Mouse (Mus musculus) CD8-positive naive resting alpha-beta T cell, adult 2 months (primary cell): ENCODE data around the gene Hist1h2bl.
"Not testable (repeated sequence)": the region's sequence is repeated elsewhere in the genome, so short reads cannot be mapped to it uniquely, and the experiment has no call there.

Experiments
- DNase-seq, 2 experiments: peaks; one replicate each; pipeline ENCODE4 v3.0.0; 2022; ENCODE audit warnings: low read depth in 2 of 2, low spot score in 2 of 2

The Hist1h2bl gene

DNA sequence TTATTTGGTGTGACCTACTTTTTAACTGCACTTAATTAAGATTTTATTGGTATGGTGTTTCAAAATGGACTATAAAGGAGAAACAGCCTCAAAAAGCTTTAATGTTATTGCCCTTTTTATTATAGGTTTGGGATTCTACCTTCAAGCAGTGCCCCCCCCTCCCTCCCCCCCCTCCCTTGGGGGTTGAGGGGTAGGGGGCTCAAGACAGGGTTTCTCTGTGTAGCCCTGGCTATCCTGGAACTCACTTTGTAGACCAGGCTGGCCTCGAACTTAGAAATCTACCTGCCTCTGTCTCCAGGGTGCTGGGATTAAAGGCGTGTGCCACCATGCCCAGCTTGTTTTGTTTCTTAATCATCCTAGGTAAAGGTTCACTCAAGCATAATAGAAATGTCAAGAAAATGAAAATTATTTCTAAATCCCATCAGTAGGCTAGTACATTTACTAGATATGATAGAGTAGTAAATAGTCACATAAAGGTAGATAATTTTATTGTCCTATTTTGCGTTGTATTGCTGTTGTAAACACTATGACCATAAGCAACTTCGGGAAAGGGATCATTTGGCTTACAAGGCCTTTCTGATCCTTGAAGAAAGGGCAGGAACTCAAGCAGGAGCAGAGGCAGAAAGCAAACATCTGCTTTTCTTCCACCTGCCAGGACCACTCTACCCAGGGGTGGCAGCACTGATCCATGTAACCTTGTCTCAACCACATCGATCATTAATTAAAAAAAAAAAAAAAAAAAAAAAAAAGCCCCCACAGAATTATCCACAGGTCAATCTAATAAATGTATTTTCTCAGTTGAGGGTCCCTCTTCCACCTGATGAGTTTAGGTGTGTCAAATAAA is 7.3 kb upstream of the Hist1h2bl start:
- DNase-seq, result no peak

DNA sequence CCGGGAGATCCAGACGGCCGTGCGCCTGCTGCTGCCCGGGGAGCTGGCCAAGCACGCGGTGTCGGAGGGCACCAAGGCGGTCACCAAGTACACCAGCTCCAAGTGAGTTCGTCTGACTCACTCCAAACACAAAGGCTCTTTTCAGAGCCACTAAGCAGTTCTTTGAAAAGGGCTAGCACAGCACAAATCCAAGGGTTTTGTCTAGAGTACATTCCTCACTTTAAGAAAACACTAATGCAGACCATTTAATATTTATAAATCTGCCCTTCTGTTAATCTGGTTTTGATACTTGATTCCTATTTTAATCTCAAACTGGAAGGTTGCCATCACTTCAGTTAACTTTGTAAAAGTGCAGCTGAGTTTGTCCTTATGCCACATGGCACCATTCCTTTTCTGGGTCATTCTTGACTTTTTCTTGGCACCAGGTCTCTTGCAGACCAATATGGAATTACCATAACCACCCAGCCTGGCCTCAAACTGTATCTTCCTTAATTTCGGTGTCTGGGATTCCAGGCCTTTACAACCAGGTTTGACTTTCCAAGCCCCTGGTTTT is 6.5 kb upstream of the Hist1h2bl start:
- no peak for DNase-seq

DNA sequence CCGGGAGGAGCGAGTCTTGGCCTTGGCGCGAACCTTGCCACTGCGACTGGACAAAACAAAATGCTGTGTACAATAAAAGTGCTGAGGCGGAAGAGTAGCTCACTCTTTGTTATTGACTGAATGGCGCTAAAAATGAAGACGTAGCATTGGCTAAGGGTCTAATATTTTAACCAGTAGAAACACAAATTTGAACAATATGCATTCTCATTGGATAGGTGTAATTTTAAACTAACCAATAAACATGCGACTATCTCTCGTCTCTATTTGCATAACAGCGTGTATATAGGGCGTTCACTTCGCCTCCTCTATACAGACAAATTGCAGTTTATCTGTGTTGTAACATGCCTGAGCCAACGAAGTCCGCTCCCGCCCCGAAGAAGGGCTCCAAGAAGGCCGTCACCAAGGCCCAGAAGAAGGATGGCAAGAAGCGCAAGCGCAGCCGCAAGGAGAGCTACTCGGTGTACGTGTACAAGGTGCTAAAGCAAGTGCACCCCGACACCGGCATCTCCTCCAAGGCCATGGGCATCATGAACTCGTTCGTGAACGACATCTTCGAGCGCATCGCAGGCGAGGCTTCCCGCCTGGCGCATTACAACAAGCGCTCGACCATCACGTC is 5.9 kb upstream of the Hist1h2bl start, which contains the start of gene Hist1h2bm:
Gene Hist1h2bm, plus strand, starts transcription at position 288 of the 616 bp plus-strand sequence.
- DNase-seq, result peak in 1 of 2 experiments; percentile 57

DNA sequence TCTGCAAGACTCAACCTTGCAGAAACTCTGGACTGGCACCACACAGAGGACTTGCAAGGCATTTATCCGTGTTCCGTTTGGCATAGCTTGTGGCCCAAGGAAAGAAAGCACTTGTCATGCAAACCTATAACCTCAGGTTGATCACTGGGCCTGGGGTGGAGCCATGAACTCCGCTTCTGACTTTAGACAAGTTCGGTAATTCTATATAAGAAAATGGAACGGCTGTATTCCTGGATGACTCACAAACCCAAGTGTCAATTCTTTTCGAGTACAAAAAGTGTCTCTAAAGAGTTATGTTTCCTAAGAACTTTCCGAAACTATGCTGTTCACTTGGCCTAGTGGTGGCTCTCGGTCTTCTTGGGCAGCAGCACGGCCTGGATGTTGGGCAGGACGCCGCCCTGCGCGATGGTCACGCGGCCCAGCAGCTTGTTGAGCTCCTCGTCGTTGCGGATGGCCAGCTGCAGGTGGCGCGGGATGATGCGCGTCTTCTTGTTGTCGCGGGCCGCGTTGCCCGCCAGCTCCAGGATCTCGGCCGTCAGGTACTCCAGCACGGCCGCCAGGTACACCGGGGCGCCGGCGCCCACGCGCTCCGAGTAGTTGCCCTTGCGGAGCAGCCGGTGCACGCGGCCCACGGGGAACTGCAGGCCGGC is 5.3 kb upstream of the Hist1h2bl start:
- not testable (repeated sequence) for DNase-seq

DNA sequence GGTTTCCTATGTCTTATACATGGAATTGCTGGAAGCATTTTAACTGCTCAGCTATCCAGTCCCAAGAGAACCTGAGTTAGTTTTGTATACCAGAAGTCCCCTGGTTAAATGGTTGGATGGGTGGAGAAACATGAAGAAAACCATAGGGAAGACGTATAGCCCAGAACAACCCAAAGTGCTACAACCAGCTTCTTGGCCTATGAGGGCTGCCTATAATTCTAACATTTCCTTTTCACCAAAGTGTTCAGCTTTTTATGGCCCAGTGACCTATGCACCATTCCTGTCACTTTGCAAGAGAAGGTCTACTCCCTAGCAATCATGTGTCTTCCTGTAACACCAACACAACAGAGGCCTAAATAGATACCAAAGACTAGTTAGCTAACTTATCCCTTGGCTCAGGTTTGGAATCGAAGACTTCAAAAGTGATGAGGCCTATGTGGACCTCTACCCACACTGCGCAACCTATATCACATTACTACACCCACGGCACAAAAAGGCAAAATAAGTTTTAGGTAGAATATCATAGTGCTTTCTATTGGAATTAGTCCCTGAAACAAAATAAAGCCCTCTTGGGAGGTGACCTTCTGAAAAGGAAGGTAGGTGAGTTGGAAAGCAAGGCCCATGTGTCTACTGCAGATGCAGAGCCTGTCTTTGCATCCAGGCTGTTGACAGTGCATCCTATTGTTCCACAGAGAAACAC is 2.6 kb upstream of the Hist1h2bl start:
- no peak for DNase-seq

DNA sequence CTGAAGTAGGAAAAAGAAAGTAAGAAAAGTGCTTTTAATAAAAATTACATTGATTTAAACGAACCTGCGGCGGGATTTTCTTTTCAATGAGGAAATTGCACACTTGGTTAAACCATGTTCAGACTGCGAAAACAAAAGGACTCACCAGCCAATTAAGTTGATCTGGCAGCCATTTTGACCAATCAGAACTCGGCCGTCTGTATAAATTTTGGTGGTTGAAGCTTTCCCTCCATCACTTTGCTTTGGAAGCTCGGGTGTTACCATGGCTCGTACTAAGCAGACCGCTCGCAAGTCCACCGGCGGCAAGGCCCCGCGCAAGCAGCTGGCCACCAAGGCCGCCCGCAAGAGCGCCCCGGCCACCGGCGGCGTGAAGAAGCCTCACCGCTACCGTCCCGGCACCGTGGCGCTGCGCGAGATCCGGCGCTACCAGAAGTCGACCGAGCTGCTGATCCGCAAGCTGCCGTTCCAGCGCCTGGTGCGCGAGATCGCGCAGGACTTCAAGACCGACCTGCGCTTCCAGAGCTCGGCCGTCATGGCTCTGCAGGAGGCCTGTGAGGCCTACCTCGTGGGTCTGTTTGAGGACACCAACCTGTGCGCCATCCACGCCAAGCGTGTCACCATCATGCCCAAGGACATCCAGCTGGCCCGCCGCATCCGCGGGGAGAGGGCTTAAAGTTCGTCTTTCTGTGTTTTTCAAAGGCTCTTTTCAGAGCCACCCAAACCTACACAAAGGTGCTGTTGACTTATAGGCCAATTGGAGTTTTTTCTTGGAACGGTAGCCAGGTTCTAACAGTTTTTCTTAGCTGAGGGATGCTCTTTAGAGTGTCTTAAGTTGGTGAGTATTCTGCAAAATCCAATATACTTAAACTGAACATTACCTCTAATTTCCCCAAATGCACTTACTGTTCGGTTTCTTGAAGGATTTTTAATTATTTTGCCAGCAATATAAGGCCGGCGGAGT is 1.7 kb upstream of the Hist1h2bl start, which contains the start of gene Hist1h3h:
Gene Hist1h3h, plus strand, starts transcription at position 263 of the 961 bp plus-strand sequence.
- peak; percentile 56 to 77 for DNase-seq

DNA sequence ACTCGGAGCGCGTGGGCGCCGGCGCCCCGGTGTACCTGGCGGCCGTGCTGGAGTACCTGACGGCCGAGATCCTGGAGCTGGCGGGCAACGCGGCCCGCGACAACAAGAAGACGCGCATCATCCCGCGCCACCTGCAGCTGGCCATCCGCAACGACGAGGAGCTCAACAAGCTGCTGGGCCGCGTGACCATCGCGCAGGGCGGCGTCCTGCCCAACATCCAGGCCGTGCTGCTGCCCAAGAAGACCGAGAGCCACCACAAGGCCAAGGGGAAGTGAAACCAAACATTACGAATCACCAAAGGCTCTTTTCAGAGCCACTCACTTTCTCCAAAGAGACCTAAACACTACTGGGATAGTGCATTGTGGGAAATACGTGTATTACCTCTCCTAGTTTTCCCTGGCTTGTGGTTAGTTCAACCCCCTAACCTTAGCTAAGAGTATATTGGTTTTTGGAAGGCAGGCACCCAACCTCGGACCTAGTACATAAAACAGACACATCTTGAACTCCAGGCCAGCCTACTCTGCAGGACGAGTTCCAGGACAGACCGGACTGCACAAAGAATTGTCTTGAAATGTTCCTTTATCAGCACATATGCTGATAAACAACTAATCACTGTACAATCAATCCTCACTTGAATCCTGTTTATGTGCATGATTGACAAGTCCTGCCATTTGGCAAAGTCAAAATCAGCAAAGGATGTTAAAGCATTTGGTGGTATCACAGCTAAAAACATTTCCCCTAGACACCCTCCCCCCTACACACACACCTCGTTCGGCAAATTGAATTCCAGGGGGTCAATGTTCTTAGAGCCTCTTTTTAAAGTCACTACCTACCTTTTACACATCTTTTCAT is 823 bp upstream of the Hist1h2bl start:
- not testable (repeated sequence) for DNase-seq

DNA sequence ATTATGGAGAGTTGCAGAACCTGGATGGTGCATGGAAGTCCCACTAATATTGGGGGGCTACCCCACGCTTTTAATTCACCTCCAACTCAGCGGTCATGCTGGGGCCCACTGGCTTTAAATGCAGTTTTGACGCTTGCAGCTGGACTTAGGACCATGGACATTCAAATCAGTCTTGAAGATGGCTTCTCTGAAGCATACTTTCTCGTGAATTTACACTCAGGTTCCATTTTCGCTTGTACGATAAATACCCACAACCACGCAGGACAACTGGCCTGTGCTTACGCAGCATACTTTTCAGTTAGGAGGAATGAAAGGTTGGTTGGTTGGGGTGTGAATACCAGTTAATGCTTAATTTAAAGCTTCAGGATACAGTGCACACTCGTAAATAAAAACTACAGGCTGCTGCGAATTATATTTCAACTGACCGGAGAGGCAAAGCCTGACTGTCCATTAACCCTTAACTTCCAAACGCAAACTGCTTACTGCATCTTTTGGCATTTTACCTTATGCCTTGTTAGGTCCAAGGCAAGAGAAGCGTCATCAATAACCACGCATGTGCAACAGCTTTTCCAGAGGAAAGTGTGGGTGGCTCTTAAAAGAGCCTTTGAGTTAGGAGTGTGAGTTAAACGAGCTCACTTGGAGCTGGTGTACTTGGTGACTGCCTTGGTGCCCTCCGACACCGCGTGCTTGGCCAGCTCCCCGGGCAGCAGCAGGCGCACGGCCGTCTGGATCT is 646 bp downstream of the Hist1h2bl start:
- DNase-seq, result no peak

DNA sequence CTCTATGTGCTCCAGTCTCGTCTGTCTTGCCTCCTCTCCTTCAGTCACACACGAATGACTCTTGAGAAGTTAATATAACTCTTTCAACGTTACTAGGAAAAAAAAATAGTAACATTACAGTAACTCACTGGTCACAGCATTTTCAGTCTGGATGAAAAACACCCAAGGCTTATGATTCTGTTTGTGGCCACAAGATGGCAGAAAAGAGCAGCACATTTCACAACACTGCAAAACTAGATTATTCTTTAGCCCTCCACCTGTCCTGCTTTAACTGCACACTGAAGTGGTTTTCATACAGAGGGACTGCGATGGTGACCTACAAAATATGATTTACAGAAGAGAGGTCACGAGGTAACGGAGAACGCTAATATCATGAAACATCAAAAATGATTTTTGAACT is 1.2 kb downstream of the Hist1h2bl start:
- peak; percentile 42 to 64 for DNase-seq

DNA sequence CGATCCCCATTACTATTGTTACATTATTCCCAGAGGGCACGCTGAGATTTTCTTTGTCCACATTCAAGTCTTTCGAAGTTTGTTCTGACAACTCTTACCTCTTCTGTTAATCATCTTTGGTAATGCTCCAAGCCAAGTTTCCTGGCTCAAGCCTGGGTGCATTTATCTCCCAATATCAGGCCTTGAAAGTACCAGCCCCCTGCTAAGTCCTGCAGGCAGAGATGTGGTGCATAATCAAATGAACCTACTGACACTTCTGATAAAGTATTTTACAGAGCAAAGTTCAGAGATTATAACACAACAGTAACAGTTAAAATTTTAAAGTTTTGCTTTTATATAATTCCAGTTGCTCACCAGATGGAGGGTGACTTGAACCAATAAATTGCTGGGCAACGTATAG is 4.2 kb downstream of the Hist1h2bl start:
- DNase-seq, result no peak

DNA sequence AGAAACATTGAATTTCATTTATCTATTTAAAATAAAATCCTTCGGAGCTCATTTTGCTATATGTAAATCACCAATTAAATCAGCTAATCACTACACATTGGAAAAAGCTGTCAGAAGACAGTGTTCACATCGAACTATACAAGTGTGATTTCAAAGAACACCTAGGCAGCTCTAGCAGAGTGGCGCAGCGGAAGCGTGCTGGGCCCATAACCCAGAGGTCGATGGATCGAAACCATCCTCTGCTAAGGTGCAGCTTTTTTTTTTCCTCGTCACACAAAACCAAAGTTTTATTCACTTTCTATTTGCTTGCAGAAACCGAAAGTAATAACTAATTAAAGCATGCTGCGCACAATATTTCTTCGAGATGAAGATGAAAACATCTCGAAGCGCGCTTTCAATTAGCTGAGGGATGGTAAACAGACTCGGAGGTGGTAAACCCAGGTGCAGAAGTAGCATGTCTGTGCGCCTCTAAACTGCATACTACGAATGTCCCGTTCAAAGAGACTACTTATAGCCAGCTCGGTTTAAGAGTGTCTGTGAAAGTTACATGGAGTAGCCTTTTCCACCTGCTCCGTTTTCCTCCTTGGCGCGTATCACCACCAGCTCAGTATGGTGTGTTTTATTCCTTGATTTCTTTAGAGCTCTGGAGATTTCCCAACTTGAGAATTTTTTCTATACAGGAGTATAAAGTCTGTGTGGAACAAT is 5.0 kb downstream of the Hist1h2bl start:
- DNase-seq, result peak; percentile 92

DNA sequence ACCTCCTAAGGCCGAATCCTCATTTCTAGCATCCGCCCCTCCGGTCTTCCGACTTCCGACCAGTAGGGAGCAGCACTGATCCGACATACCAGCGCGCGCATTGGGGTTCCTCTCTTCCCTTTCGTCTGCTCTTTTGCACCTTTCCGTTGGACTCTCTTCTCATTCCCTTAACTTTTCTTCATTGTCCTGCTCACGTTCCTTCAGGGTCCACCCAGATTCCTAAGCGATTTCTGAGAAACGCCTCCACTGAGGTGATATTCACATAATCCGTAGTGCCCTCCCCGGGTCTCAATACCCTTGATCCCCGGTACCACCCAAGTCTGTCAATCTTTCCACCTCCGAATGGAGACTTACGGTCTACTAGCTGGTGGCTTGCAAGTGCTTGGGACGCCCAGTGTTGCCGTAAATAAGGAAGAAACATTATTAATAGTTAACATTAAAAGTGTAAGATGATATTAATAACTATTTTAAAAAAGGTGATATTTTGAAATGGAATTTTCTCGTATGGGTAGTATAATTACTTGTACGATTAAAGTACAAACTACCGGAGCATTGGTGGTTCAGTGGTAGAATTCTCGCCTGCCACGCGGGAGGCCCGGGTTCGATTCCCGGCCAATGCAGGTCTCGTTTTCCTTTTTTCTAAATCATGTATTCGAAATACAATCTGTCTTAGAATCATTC is 5.8 kb downstream of the Hist1h2bl start:
- DNase-seq, result peak; percentile 85 to 88

DNA sequence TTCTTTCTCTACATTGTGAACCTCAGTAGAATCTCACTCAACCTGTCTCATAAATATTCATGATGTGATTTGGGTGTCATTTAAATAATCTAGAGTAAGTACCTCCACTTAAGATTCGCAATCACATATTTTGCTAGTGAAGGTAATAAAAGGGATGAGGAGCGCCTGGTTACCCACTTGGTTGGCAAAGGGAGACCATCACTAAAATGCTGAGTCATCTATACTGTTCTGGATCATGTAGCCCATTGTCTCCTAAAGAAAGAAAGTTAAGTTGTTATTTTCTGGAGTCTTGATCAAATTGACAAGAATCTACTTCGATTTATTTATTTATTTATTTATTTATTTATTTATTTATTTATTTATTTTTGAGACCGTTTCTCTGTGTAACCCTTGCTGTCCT is 9.3 kb downstream of the Hist1h2bl start:
- no peak for DNase-seq

DNA sequence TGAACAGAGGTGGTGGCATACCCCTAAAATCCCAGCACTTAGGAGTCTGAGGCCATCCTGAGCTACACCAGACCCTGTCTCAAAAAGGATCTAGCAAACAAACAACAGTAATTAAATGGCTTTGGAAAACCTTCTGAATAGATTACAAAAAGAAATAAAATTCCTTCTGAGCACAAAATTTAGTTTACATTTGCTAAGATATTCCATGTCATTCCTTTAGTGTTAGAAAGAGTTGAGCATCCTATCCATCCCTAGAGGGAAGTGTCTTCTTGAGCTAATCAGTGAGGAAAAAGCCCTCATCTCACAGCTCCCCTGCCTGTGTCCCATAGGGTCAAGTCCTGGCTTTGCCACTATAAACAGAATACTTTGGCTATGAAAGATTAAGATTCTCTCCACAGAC is 18.1 kb downstream of the Hist1h2bl start, which contains the start of gene Olfr1359:
Gene Olfr1359, plus strand, starts transcription at position 301 of the 400 bp plus-strand sequence.
- no peak for DNase-seq

DNA sequence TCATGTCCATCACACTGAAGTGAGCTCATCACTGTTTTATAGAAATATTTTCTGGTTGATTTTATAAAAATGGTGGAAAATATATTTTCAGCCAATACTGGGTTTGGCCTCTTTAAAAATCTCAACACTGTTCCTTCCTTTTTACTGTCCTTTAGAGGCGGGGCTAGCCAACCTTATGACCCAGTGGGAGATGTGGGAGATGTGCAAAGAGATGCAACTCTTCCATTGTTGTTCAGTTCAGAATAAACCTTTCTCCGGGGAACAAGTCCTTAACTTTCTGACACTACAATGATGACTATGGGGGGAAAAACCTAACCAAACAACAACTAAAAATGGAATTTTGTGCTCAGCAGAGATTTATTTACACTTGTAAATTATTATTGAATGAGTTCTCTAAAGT is 38.6 kb downstream of the Hist1h2bl start, which contains the start of gene Olfr1360:
Gene Olfr1360, minus strand, starts transcription at position 101 of the 400 bp plus-strand sequence.
- no peak for DNase-seq
